Mouse (Mus musculus): ENCODE measurements around the gene Lrch1.

DNA sequence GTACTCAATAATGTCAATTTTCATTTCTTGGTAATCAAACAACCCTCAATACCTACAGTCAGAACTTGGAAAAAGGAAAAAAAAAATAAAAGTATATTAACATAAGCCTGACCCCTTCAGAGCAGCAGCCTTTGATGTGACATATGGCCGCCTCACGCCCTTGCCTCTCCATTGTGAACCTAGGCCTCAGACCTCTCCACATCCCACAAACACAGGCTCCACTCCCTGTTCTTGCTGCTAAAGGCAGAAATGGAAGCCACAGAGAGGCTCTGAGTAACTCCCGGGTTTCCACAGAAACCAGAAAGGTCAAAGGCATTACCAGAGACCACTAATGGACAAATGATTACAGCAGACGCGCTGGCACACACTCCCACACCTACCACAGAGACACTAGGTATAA is 116.6 kb downstream of the Lrch1 start:
- TF ChIP-seq CTCF (conservative IDR thresholded peaks at IDR 0.05; ENCODE audit: insufficient read depth, insufficient read length, low read depth, low read length) = no peak
- no peak for TF ChIP-seq POLR2A (IDR thresholded peaks at IDR 0.05; ENCODE audit: low read depth, low read length)
